Mouse (Mus musculus): Measurements from ENCODE around the gene Zfp668.
"Not testable (repeated sequence)": the region's sequence is repeated elsewhere in the genome, so short reads cannot be mapped to it uniquely, and the experiment has no call there.

The Zfp668 gene

DNA sequence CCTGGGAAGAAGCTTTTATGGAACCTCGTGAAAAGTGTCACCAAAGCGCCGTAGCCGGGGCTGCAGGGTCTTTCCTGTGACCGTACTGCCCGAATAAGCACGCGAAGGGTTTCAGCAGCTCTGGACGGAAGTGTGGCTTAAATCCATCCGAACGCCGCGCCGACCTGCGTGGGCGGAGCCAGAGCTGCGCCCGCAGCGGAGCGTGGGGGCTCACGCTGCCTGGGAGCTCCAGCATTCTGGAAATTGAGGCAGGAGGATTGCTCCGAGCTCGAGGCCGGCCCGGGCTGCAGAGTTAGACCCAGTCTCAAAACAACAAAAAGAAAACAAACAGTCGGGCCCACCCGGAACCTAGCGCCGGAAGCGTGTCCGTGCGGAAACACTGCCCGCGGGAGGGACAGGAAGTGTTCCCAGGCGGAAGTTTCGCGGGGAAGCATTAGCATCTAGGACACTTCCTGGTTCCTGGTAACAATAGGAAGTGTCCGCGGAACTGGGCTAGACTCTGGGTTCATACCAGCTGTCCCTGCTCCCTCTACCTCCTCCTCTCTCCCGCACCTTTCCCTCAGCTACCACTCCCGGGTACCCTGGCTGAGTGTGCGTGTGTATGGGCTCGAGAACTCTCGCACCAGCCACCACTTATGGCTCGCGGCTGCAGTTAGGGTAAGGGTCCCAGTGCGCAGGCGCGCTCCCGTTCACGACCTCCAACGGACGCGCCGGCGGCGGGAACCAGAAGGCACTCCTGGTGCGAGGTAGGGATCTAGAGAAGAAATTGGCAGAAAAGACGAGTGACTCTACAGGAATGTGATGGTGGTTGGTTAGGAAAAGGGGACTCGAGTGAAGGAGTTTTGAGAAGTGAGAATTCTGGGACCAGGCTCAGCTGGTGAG lies at the start of gene Zfp668:
Zfp668 (minus strand) TSS at position 362 of the 882 bp plus-strand sequence.
- DNase-seq (ENCODE audit: low read depth, low spot score), result peak; percentile 92

GRCm38 (mm10) chr7:127926066-127926465 lies 49.4 kb upstream of the Zfp668 start:
- no peak for DNase-seq (ENCODE audit: low read depth, low spot score)

- no peak for DNase-seq (ENCODE audit: low read depth, low spot score)
These were observed 48.6 kb upstream of the Zfp668 start for GRCm38 (mm10) chr7:127925252-127925651.

DNA sequence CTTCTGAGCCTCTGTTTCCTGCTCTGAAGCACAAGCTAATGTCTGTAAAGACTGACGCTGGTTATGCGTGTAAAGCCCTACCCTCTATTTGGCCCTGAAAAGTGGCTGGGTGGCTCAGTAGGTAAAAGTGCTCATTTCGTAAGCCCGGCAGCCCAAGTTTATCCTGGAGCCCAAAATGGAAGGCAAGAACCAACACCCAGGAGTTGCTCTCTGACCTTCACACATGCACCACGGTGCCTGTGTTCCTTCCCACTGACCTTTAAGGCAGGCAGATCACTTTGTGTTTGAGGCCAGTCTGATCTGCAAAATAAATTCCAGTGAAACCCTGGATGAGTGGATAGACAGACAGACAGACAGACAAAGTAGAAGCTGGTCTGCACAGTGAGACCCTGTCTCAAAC lies 47.1 kb upstream of the Zfp668 start:
- no peak for DNase-seq (ENCODE audit: low read depth, low spot score)

GRCm38 (mm10) chr7:127922451-127923275 lies 46.0 kb upstream of the Zfp668 start:
- DNase-seq (ENCODE audit: low read depth, low spot score), result no peak

DNA sequence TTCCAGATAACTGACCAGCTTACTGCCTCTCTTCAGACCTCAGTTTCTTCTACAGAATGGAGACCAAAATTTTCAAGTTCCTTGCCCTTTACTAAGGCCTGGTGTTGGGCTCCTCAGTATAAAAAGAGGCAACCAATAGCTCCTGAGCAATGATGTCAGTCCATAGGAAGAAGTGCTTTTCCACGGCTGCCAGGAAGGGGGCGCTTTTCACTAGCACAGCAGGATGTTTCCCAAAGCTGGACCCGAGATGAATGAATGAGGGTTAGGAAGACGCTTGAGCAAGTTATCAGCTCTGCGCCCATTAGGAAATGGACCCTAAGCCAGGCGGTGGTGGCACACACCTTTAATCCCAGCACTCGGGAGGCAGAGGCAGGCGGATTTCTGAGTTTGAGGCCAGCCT lies 44.9 kb upstream of the Zfp668 start:
- peak; percentile 59 for DNase-seq (ENCODE audit: low read depth, low spot score)

GRCm38 (mm10) chr7:127919290-127919689 lies 42.7 kb upstream of the Zfp668 start:
- peak; percentile 49 for DNase-seq (ENCODE audit: low read depth, low spot score)

DNA sequence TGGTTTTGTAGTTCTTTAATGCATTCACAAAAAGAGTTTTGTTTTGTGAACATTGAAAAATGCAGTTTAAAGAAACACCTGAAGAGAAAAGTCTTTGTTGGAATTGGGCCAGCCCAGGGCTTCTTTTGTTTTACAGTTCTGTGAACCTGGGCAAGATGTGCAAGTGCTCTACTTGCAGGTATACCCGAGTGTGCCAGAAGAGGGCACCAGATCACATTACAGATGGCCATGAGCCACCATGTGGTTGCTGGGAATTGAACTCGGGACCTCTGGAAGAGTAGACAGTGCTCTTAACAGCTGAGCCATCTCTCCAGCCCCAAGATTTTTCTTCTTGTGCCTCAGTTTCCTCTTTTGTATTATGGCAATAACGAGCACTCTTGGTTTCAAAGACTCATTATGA lies 41.6 kb upstream of the Zfp668 start:
- peak; percentile 62 for DNase-seq (ENCODE audit: low read depth, low spot score)

DNA sequence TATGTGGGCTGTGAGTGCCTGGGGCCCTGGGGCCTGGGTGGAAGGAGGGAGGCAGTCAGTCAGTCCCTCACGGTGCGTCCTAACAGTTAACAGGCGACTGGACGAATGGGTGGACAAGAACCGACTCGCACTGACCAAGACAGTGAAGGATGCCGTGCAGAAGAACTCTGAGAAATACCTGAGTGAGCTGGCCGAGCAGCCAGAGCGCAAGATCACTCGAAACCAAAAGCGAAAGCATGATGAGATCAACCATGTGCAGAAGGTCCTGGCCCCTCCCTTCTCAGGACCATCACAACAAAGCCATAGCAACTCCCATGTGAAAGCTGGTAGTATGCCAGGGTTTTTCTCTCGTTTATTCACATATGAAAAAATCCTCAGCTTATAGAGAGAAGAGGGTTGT lies 38.7 kb upstream of the Zfp668 start:
- DNase-seq (ENCODE audit: low read depth, low spot score), result no peak

DNA sequence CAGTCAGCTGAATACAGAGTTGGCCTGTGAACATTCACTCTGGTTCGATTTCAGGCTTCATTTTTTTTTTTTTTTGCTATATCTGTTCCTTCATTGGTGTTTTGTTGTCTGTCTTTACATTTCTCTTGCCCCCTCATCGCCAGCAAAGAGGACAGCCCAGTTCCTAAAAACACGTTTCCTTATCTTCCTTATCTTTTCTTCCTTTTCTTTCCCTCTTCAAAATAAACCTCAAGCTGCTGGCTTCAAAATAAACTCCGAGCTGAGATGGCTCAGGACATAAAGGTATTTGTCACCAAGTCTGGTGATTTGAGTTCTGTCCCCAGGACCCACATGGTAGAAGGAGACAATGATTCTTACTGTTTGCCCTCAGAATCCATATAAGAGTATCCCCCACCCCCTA lies 36.3 kb upstream of the Zfp668 start:
- DNase-seq (ENCODE audit: low read depth, low spot score), result no peak

GRCm38 (mm10) chr7:127912190-127912871 lies 35.7 kb upstream of the Zfp668 start, which contains the start of gene Kat8:
Kat8 (plus strand) TSS chr7:127912516.
- peak; percentile 94 for DNase-seq (ENCODE audit: low read depth, low spot score)

DNA sequence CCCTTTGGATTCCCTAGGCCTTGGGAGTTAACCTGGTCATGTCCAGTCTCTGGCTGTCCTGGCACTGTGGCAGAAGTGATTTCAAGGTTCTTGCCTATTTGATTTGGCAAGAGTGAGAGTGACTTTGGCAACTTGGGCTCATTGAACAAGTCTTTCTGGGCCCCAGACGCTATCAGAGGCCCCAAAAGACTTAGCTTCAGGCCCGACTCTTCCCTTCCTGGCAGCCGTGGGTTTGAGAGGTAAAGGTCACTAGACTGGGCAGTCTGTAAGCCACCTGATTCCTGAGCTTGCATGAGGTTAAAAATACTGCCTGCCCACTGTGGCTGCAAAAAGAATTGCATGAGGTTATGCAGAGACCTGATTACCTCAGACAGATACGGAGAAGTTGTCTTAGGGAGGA lies 32.0 kb upstream of the Zfp668 start:
- DNase-seq (ENCODE audit: low read depth, low spot score), result no peak

DNA sequence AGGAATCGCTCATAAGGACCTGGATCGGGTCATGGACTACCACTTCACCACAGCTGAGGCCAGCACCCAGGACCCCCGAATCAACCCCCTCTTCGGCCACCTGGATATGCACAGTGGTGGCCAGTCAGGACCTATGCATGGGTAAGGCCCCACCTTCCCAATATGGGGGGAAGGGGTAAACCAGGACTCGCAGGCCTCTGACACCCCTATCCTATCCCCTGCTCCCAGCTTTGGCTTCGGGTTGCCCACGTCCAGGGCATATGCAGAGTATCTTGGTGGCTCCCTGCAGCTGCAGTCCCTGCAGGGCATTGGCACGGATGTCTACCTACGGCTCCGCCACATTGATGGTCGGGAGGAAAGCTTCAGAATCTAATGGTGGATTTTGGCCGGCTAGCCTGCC lies 31.3 kb upstream of the Zfp668 start:
- no peak for DNase-seq (ENCODE audit: low read depth, low spot score)

DNA sequence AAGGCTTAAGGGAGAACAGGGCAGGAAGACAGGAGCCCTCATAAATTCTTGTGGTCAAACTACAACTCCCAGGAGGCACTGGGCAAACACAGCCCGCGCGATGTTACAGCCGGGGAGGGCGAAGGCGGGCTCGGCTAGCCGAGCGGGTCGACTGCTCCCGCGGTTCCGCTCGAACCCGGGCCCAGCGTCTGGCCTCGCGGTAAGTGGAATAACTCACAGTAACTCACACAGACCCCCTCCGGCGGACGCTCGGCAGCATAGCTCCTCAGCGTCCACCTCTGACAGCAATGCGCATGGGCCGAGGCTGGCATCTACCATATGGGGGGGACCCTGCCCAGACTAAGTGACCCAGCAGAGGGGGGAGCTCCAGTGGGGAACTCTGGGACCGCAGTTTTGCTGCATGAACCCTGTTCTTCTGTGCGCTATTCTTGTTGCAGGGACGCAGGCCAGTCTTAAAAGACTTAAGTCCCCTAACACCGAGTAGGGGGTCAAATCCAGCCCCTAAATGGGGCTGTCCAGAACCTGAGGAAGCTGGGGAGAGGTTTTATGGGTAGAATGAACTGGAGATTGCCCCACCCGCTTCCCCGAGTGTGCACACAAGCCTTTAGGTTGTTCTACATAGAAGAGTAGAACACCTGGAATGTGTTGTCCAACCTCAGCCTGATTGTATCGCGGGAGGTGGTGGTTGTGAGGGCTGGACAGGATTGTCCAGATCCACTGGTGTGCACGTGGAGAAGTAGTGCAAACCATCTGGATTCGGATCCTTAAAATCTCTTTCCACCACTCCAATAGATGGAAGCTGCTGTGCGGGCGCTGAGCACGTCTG lies 27.6 kb upstream of the Zfp668 start, which contains the start of gene Bckdk:
Bckdk (plus strand) TSS at position 112 of the 826 bp plus-strand sequence.
- DNase-seq (ENCODE audit: low read depth, low spot score), result peak; percentile 88

GRCm38 (mm10) chr7:127901772-127902171 lies 25.1 kb upstream of the Zfp668 start:
- no peak for DNase-seq (ENCODE audit: low read depth, low spot score)

GRCm38 (mm10) chr7:127899997-127900396 lies 23.4 kb upstream of the Zfp668 start:
- no peak for DNase-seq (ENCODE audit: low read depth, low spot score)

- DNase-seq (ENCODE audit: low read depth, low spot score), result no peak
These were observed 21.7 kb upstream of the Zfp668 start for GRCm38 (mm10) chr7:127898179-127898956.

DNA sequence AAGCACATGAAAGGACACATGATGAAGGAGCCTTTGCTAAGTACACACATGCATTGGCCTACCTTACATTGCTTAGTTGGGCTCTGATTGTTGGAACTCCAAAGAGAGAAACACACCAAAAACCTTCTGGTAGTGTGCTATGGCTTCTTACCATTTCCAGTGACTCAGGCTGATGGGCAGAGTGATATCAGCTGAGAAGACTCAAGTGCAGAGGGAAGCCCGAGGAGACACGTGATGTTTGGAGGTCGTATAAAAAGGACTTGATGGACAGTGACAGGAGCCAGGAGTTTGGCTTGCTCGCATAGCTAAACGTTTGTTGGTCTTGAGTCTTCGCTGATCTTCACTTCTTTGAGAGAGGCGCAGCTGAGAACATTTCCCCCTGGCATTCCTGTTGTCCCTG lies 20.9 kb upstream of the Zfp668 start:
- DNase-seq (ENCODE audit: low read depth, low spot score), result no peak

DNA sequence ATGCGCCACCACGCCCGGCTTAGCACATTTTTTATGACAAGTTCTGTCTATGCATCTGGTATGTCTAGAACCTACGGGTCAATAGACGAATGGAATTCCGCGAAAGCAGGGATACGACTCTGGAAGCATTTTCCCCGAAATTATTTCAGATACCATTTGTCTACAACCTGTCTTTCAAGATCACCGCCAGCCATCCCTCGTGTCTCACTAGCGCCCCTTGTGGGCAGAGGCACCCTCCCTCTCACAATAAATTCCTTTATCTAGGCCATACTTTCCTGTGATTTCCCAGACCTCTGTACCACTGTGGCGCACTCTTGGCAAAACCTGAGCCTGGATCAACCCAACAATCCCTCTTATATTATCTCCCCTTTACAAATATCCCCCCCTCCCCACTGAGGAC lies 19.8 kb upstream of the Zfp668 start:
- peak; percentile 58 for DNase-seq (ENCODE audit: low read depth, low spot score)

DNA sequence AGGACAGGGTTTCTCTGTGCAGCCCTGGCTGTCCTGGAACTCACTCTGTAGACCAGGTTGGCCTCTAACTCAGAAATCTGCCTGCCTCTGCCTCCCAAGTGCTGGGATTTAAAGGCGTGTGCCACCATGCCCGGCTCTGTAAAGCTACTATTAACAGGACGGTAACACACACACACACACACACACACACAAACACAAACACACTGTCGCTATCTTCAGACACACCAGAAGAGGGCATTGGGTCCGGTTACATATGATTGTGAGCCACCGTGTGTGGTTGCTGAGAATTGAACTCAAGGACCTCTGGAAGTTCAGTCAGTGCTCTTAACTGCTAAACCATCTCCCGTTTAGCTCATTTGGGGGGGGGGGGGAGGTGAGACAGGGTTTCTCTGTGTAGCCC lies 19.3 kb upstream of the Zfp668 start:
- not testable (repeated sequence) for DNase-seq (ENCODE audit: low read depth, low spot score)

Measured in 3T3-L1 (cell line).